Mouse (Mus musculus): ENCODE measurements around the gene Gpbp1.

GRCm38 (mm10) chr13:111470562-111471237, 19.2 kb downstream of the Gpbp1 start:
- no peak for TF ChIP-seq POLR2A (IDR thresholded peaks at IDR 0.05; ENCODE audit: borderline replicate concordance, insufficient read depth, low read length)
- no peak for TF ChIP-seq CTCF (IDR thresholded peaks at IDR 0.05; ENCODE audit: borderline replicate concordance, insufficient read depth, low read depth, low read length)

Data from cerebellum, adult 2 months (tissue).